Mouse (Mus musculus): ENCODE results near the gene Clec3b. TPM values are rescaled to one million over a fixed set of nuclear protein-coding genes. Genes with fewer than 3 reads are reported as not detected.
A peak's percentile ranks its signal among the peaks of the same experiment; 100 is the strongest.

The Clec3b gene
- not detected in 2 replicates for total RNA-seq (2014; fragmentation: Nextera tagmentation)
- total RNA-seq (2017) = not detected in 2 replicates
- 0.13 TPM in 1 of 2 replicates, not detected in the other for polyA plus RNA-seq (2012)

- H3K9me3 ChIP-seq (replicated peaks) = no peaks in the 10 kb centered on the region
- no peak within 1 kb of the TSS for H3K4me3 ChIP-seq (ENCODE audit: low read depth, low read length)
- ATAC-seq (ENCODE audit: extremely low read depth, insufficient number of reproducible peaks, low FRiP score, poor library complexity, severe bottlenecking) = no peak
- no peak for TF ChIP-seq POLR2AphosphoS5 (IDR thresholded peaks at IDR 0.05; ENCODE audit: insufficient replicate concordance, low read depth, low read length)
- TF ChIP-seq GATA2 (IDR thresholded peaks at IDR 0.05; ENCODE audit: borderline replicate concordance, low read depth, low read length) = no peak
- no peak for TF ChIP-seq TAL1 (conservative IDR thresholded peaks at IDR 0.05; ENCODE audit: low read depth, low read length)
- no peak for TF ChIP-seq CTCF (IDR thresholded peaks at IDR 0.05; ENCODE audit: low read depth, low read length)
- TF ChIP-seq GATA1 (IDR thresholded peaks at IDR 0.05; ENCODE audit: borderline replicate concordance, low read length) = no peak
- peaks cover 35% of the 10 kb centered on the region for H3K27me3 ChIP-seq (ENCODE audit: insufficient read depth, low read length)
- H3K4me1 ChIP-seq (ENCODE audit: insufficient read depth, low read depth, low read length) = 0 out of 2 replicates have a peak, but pooled peaks cover 2% of the 10 kb centered on the region
- DNase-seq (ENCODE audit: low spot score) = no peak
- H3K36me3 ChIP-seq (replicated peaks) = no peaks in the 10 kb centered on the region
Observed at GRCm38 (mm10) chr9:123150241-123151020, at the start of gene Clec3b. Clec3b (plus strand) TSS chr9:123150946.

GRCm38 (mm10) chr9:123103425-123103824, 47.3 kb upstream of the Clec3b start:
- Histone ChIP-seq H3K36me3 (replicated peaks) (peaks cover 91% of the 10 kb centered on the region), H3K9me3 (replicated peaks) (no peaks in the 10 kb centered on the region), H3K4me1 (ENCODE audit: insufficient read depth, low read depth, low read length) (peaks cover 10% of the 10 kb centered on the region), H3K4me3 (ENCODE audit: low read depth, low read length) (no peak overlapping the region), H3K27me3 (ENCODE audit: insufficient read depth, low read length) (no peaks in the 10 kb centered on the region)
- DNase-seq (ENCODE audit: low spot score) (no peak), ATAC-seq (ENCODE audit: extremely low read depth, insufficient number of reproducible peaks, low FRiP score, poor library complexity, severe bottlenecking) (no peak)
- no peak for TF ChIP-seq GATA1 (IDR thresholded peaks at IDR 0.05; ENCODE audit: borderline replicate concordance, low read length)
- TF ChIP-seq TAL1 (conservative IDR thresholded peaks at IDR 0.05; ENCODE audit: low read depth, low read length) = no peak
- TF ChIP-seq CTCF (IDR thresholded peaks at IDR 0.05; ENCODE audit: low read depth, low read length) = no peak
- TF ChIP-seq POLR2AphosphoS5 (IDR thresholded peaks at IDR 0.05; ENCODE audit: insufficient replicate concordance, low read depth, low read length) = no peak
- TF ChIP-seq GATA2 (IDR thresholded peaks at IDR 0.05; ENCODE audit: borderline replicate concordance, low read depth, low read length) = no peak

GRCm38 (mm10) chr9:123104362-123104761, 46.4 kb upstream of the Clec3b start:
- Histone ChIP-seq H3K9me3 (replicated peaks) (no peaks in the 10 kb centered on the region), H3K4me3 (ENCODE audit: low read depth, low read length) (no peak overlapping the region), H3K36me3 (replicated peaks) (peaks cover 91% of the 10 kb centered on the region), H3K4me1 (ENCODE audit: insufficient read depth, low read depth, low read length) (peaks cover 12% of the 10 kb centered on the region), H3K27me3 (ENCODE audit: insufficient read depth, low read length) (no peaks in the 10 kb centered on the region)
- TF ChIP-seq GATA1 (IDR thresholded peaks at IDR 0.05; ENCODE audit: borderline replicate concordance, low read length) (no peak), POLR2AphosphoS5 (IDR thresholded peaks at IDR 0.05; ENCODE audit: insufficient replicate concordance, low read depth, low read length) (no peak), CTCF (IDR thresholded peaks at IDR 0.05; ENCODE audit: low read depth, low read length) (no peak), TAL1 (conservative IDR thresholded peaks at IDR 0.05; ENCODE audit: low read depth, low read length) (no peak), GATA2 (IDR thresholded peaks at IDR 0.05; ENCODE audit: borderline replicate concordance, low read depth, low read length) (no peak)
- DNase-seq (ENCODE audit: low spot score) = no peak
- no peak for ATAC-seq (ENCODE audit: extremely low read depth, insufficient number of reproducible peaks, low FRiP score, poor library complexity, severe bottlenecking)

GRCm38 (mm10) chr9:123107186-123107585, 43.6 kb upstream of the Clec3b start:
- peak; percentile 99 for ATAC-seq (ENCODE audit: extremely low read depth, insufficient number of reproducible peaks, low FRiP score, poor library complexity, severe bottlenecking)
- Histone ChIP-seq H3K36me3 (replicated peaks) (peaks cover 86% of the 10 kb centered on the region), H3K4me1 (ENCODE audit: insufficient read depth, low read depth, low read length) (peaks cover 27% of the 10 kb centered on the region)

GRCm38 (mm10) chr9:123109188-123109587, 41.6 kb upstream of the Clec3b start:
- H3K4me1 ChIP-seq (ENCODE audit: insufficient read depth, low read depth, low read length) = peaks cover 40% of the 10 kb centered on the region
- ATAC-seq (ENCODE audit: extremely low read depth, insufficient number of reproducible peaks, low FRiP score, poor library complexity, severe bottlenecking) = no peak
- no peaks in the 10 kb centered on the region for H3K27me3 ChIP-seq (ENCODE audit: insufficient read depth, low read length)
- H3K4me3 ChIP-seq (ENCODE audit: low read depth, low read length) = no peak overlapping the region
- H3K9me3 ChIP-seq (replicated peaks) = no peaks in the 10 kb centered on the region
- TF ChIP-seq TAL1 (conservative IDR thresholded peaks at IDR 0.05; ENCODE audit: low read depth, low read length) = no peak
- no peak for TF ChIP-seq GATA2 (IDR thresholded peaks at IDR 0.05; ENCODE audit: borderline replicate concordance, low read depth, low read length)
- no peak for TF ChIP-seq POLR2AphosphoS5 (IDR thresholded peaks at IDR 0.05; ENCODE audit: insufficient replicate concordance, low read depth, low read length)
- no peak for TF ChIP-seq CTCF (IDR thresholded peaks at IDR 0.05; ENCODE audit: low read depth, low read length)
- TF ChIP-seq GATA1 (IDR thresholded peaks at IDR 0.05; ENCODE audit: borderline replicate concordance, low read length) = no peak
- DNase-seq (ENCODE audit: low spot score) = no peak
- peaks cover 66% of the 10 kb centered on the region for H3K36me3 ChIP-seq (replicated peaks)

More at GRCm38 (mm10) chr9:123107186-123107585, 43.6 kb upstream of the Clec3b start:
- no peak for DNase-seq (ENCODE audit: low spot score)
- no peaks in the 10 kb centered on the region for H3K27me3 ChIP-seq (ENCODE audit: insufficient read depth, low read length)
- no peak overlapping the region for H3K4me3 ChIP-seq (ENCODE audit: low read depth, low read length)
- TF ChIP-seq POLR2AphosphoS5 (IDR thresholded peaks at IDR 0.05; ENCODE audit: insufficient replicate concordance, low read depth, low read length) (no peak), CTCF (IDR thresholded peaks at IDR 0.05; ENCODE audit: low read depth, low read length) (no peak), GATA1 (IDR thresholded peaks at IDR 0.05; ENCODE audit: borderline replicate concordance, low read length) (no peak), GATA2 (IDR thresholded peaks at IDR 0.05; ENCODE audit: borderline replicate concordance, low read depth, low read length) (no peak), TAL1 (conservative IDR thresholded peaks at IDR 0.05; ENCODE audit: low read depth, low read length) (no peak)
- no peaks in the 10 kb centered on the region for H3K9me3 ChIP-seq (replicated peaks)

- TF ChIP-seq TAL1 (conservative IDR thresholded peaks at IDR 0.05; ENCODE audit: low read depth, low read length) (no peak), GATA1 (IDR thresholded peaks at IDR 0.05; ENCODE audit: borderline replicate concordance, low read length) (no peak), POLR2AphosphoS5 (IDR thresholded peaks at IDR 0.05; ENCODE audit: insufficient replicate concordance, low read depth, low read length) (no peak), CTCF (IDR thresholded peaks at IDR 0.05; ENCODE audit: low read depth, low read length) (no peak)
- no peak for ATAC-seq (ENCODE audit: extremely low read depth, insufficient number of reproducible peaks, low FRiP score, poor library complexity, severe bottlenecking)
- Histone ChIP-seq H3K4me3 (ENCODE audit: low read depth, low read length) (peak overlapping the region; percentile 94), H3K9me3 (replicated peaks) (no peaks in the 10 kb centered on the region), H3K36me3 (replicated peaks) (peaks cover 62% of the 10 kb centered on the region), H3K27me3 (ENCODE audit: insufficient read depth, low read length) (no peaks in the 10 kb centered on the region), H3K4me1 (ENCODE audit: insufficient read depth, low read depth, low read length) (peaks cover 55% of the 10 kb centered on the region)
- DNase-seq (ENCODE audit: low spot score) = no peak
Observed at GRCm38 (mm10) chr9:123111751-123112221, 39.0 kb upstream of the Clec3b start.

All from G1E (cell line).